Mouse (Mus musculus) CD8-positive naive resting alpha-beta T cell, adult 57 days (primary cell): ENCODE results near the gene Sez6. TPM values are rescaled to one million over a fixed set of nuclear protein-coding genes. Genes with fewer than 3 reads are reported as not detected.

Experiments
- total RNA-seq: library from RNA; stranded (reverse); gene quantifications from one replicate; pipeline ENCODE4 v1.2.4, GENCODE M21; 2023

Sez6 gene
- total RNA-seq: not detected

DNA sequence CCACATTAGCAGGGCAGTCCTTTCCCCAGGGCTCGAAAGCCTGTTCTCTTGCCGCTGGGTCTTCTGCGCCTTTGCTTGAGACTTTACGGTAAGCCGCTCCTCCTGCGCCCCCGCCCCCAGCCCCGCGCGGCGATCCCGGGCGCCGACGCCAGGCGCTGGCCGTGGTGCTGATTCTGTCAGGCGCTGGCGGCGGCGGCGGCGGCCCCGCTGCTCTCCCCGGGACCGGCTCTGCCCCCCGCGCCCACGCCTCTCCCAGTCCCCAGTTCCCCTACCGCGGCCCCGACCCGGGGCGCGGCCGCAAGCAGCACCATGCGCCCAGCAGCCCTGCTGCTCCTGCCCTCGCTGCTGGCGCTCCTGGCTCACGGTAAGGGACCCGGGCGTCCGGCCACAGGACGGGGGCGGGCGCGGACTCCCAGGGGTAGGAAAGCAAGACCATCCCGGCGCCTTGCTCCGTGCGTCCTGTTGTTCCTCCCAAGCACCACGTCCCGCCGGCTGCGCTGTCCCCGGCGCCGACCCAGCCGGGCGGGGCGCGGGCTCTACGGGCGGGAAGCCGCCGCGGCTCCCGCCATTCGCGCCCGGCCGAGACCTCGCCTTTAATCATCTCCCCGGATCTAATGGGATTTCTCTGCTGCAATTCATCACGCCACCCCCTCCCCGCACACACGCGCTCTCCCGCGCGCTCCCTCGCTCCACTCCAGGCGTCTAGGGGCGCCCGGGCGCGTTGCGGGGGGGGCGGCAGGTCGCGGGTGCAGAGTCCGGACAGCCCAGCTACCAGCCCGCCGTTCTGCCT, at the start of gene Sez6:
Gene Sez6 (plus strand): TSS at position 50 of the 790 bp plus-strand sequence.

DNA sequence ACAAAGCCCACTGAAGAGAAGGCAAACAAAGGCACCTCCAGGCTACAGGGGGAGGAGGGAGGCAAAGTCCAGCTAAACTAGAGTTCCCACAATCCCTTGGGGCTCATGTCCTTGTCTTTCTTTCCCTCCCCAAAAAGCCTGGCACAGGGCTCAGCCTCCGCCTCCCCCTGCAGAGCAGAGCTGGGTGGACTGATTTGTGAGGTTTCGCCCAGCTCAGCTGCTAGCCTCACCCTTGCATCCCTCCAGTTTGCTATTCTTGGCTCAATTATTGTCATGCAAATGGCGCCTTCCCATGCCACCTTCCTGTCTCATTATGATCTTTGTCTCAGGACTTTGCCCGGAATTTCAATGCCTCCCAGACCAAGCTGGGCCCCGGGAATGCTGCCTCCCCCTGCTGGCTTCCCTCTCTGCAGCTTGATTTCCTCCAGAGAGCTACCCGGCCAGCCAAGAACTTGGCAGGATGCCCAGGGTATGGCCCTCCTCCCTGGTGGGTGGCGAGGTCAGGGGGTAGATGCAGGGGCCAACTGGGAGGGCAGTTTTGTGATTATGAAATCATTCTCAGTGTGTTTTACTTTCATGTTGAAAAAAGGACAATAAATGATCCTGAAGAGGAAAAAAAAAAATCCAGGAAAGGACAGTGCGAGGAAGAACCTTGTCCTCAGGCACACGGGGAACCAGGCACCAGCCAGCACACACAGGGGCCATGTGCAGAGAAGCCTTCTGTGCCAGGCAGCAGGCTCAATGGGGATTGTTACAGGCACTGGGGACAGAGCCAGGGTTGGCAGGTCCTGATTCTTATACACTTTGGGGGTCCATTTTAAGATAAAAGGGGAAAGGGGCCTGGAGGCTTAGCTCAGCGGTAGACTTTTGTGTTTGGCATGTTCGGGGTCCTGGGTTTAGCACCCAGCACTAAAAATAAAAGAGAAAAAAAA, 36.5 kb upstream of the Sez6 start, which contains the start of gene Pipox:
Gene Pipox (minus strand): TSS at position 310 of the 932 bp plus-strand sequence.

DNA sequence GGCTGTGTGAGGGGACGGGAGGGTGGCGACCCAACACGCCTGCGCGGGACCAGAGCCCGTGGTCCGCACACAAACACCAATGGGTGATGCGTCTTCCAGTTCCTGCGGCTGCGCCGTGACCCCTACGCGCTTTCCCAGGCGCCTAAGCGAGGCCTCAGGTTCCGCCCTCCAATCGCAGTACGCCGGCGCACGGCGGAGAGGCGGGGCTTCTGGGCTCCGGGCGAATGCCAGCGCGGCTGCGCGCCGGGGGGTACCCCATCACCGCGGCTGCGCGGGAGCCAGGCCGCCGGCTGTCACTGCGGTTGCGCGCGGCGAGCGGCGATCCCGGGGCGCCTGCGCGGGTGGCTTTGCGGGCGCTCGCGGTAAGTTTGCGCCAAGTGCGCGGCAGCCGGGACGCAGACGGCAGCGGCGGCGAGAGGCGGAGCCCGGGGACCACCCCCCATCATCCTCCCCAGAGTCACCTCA, 51.9 kb downstream of the Sez6 start, which contains the start of gene Phf12:
Gene Phf12 (plus strand): TSS at position 314 of the 465 bp plus-strand sequence.

Other genes with a start within 250 kb of the Sez6 start
- gene Nufip2, start 244.6 kb upstream of the Sez6 start, total RNA-seq: 132 TPM
- not detected for gene Cryba1, start 205.5 kb upstream of the Sez6 start, total RNA-seq
- gene Myo18a, start 167.6 kb upstream of the Sez6 start, total RNA-seq: 52.2 TPM
- not detected for gene Gm10277, start 143.1 kb upstream of the Sez6 start, total RNA-seq
- 0.64 TPM for gene Pipox, start 36.7 kb upstream of the Sez6 start, total RNA-seq
- gene Phf12, start 52.0 kb downstream of the Sez6 start, total RNA-seq: 135 TPM
- gene Dhrs13, start 101.5 kb downstream of the Sez6 start, total RNA-seq: 3.9 TPM
- 23.8 TPM for gene Flot2, start 107.1 kb downstream of the Sez6 start, total RNA-seq
- gene Eral1, start 149.6 kb downstream of the Sez6 start, total RNA-seq: 30.7 TPM
- gene Fam222b, start 163.9 kb downstream of the Sez6 start, total RNA-seq: 16.7 TPM
- 31.2 TPM for gene Traf4, start 234.8 kb downstream of the Sez6 start, total RNA-seq
- gene Nek8, start 245.9 kb downstream of the Sez6 start, total RNA-seq: 8.1 TPM
- gene Tlcd1, start 245.9 kb downstream of the Sez6 start, total RNA-seq: 3.4 TPM